In genomic region chr6:91528265-91528664, GRCm38 (mm10) we compare ENCODE assay signal across 15 mouse cellular contexts. TPM values are rescaled to one million over a fixed set of nuclear protein-coding genes. Genes with fewer than 3 reads are reported as not detected.
DNase-seq lines count a peak whose midpoint lies in the region; ATAC-seq lines count a peak whose summit lies in the region.
"Had no signal": no experiment of that assay in that cellular context is flagged by ENCODE, and none has a peak within 500 bp of the region (broad histone marks: within the 10 kb centered on the region; RNA-seq: fewer than 3 reads in every experiment).

No protein-coding gene starts in this region.

- ATAC-seq in heart, embryonic 16.5 days (replicated peaks; ENCODE audit: extremely low read depth, insufficient read depth, low FRiP score) = peak; percentile 82
- ATAC-seq: hindbrain, postnatal 0 days had no signal

- intact Hi-C loops in gastrocnemius, postnatal 14 days (cut with DNase I; ENCODE audit: low total_unique reads) = loop anchor here (5.0 kb wide), 1 partner anchor 34 kb away; no protein-coding TSS in a partner anchor

- no peaks in the 10 kb centered on the region; the same call in 1 of the 2 replicates for H3K36me3 ChIP-seq in heart, embryonic 16.5 days (ENCODE audit: control insufficient read depth, insufficient read depth)

- peak; percentile 83 for DNase-seq in gastrocnemius, adult 18-20 months (ENCODE audit: low spot score)
- no peak for DNase-seq in gastrocnemius, postnatal 14 days
- DNase-seq in adipocyte (ENCODE audit: low spot score) = peak; percentile 54
- DNase-seq in heart, adult 11 months = peak; percentile 99
- DNase-seq in embryo, embryonic 9.5 days (ENCODE audit: extremely low spot score) = no peak
- no peak for DNase-seq in frontal cortex, postnatal 25 days (ENCODE audit: low spot score in 2 of 2)
- DNase-seq in embryo, embryonic 10.5 days (ENCODE audit: low spot score) = no peak
- DNase-seq: kidney, postnatal 10 days; lung, embryonic 14.5 days had no signal

- H3K27me3 ChIP-seq in heart, embryonic 16.5 days (ENCODE audit: control insufficient read depth, insufficient read depth, low read length) = no peaks in the 10 kb centered on the region
- H3K27me3 ChIP-seq: limb, embryonic 13.5 days had no signal

- no peak overlapping the region for H3K4me2 ChIP-seq in heart, embryonic 16.5 days (ENCODE audit: low read depth, low read length)
- H3K4me2 ChIP-seq: limb, embryonic 13.5 days; lung, embryonic 14.5 days had no signal

- 53% methylated on average over 7 of the region's 7 CpGs for WGBS in heart, embryonic 16.5 days

- H3K4me1 ChIP-seq in heart, embryonic 16.5 days (ENCODE audit: control insufficient read depth, insufficient read depth, low read length) = peaks cover 11% of the 10 kb centered on the region
- H3K4me1 ChIP-seq: limb, embryonic 13.5 days had no signal

- no peaks in the 10 kb centered on the region for H3K9me3 ChIP-seq in heart, embryonic 16.5 days (replicated peaks; ENCODE audit: control insufficient read depth, low read length)
- H3K9me3 ChIP-seq: G1E; limb, embryonic 13.5 days; megakaryocyte, embryonic 14.5 days had no signal

- H3K4me3 ChIP-seq in heart, embryonic 16.5 days (ENCODE audit: low read length) = no peak overlapping the region
- H3K4me3 ChIP-seq: limb, embryonic 13.5 days; megakaryocyte, embryonic 14.5 days; myocyte had no signal

- H3K27ac ChIP-seq in heart, embryonic 16.5 days (ENCODE audit: low read length) = peak overlapping the region; percentile 34; the same call in 1 of the 2 replicates
- H3K27ac ChIP-seq: hindbrain, postnatal 0 days; limb, embryonic 13.5 days had no signal

- no peak overlapping the region for H3K9ac ChIP-seq in heart, embryonic 16.5 days (ENCODE audit: low read length)
- H3K9ac ChIP-seq: limb, embryonic 13.5 days; lung, embryonic 14.5 days had no signal

RNA-seq across cellular contexts. Expression of gene Lsm3, which starts 12.5 kb away (rescaled TPM):
- total RNA-seq in gastrocnemius, adult 18-20 months (2021) = 10 to 100 TPM; 26.4 to 31.0 TPM
- 10 to 100 TPM; 37.0 to 41.9 TPM for total RNA-seq in gastrocnemius, postnatal 14 days (2021)
- 164 and 183 TPM in 2 replicates for polyA plus RNA-seq in heart, embryonic 16.5 days (2015; fragmentation: Nextera tagmentation; extraction: Ambion mirVana)

RNA-seq across cellular contexts. Expression of gene Xpc, which starts 12.6 kb away (rescaled TPM):
- 1 to 10 TPM; 8.1 to 9.0 TPM for total RNA-seq in gastrocnemius, adult 18-20 months (2021)
- total RNA-seq in gastrocnemius, postnatal 14 days (2021) = 1 to 10 TPM; 6.8 to 7.2 TPM
- 11.9 and 13.7 TPM in 2 replicates for polyA plus RNA-seq in heart, embryonic 16.5 days (2015; fragmentation: Nextera tagmentation; extraction: Ambion mirVana)

RNA-seq across cellular contexts. Expression of gene Tmem43, which starts 54.8 kb away (rescaled TPM):
- total RNA-seq in gastrocnemius, adult 18-20 months (2021) = 10 to 100 TPM; 23.2 to 27.0 TPM
- total RNA-seq in gastrocnemius, postnatal 14 days (2021) = 10 to 100 TPM; 37.5 to 41.7 TPM
- 27.6 and 29.7 TPM in 2 replicates for polyA plus RNA-seq in heart, embryonic 16.5 days (2015; fragmentation: Nextera tagmentation; extraction: Ambion mirVana)

RNA-seq across cellular contexts. Expression of gene Chchd4, which starts 54.9 kb away (rescaled TPM):
- 10 to 100 TPM in 1 of 2 experiments, 1 to 10 TPM in 1; 8.9 to 10.7 TPM for total RNA-seq in gastrocnemius, adult 18-20 months (2021)
- total RNA-seq in gastrocnemius, postnatal 14 days (2021) = 1 to 10 TPM; 8.0 to 8.7 TPM
- polyA plus RNA-seq in heart, embryonic 16.5 days (2015; fragmentation: Nextera tagmentation; extraction: Ambion mirVana) = 32.4 and 33.7 TPM in 2 replicates

Comparison
In these comparisons a context has a peak if more than half of its experiments do, and no peak if none do; other contexts are left out.
1. DNase-seq: peak in gastrocnemius, adult 18-20 months (single experiment), adipocyte (single experiment) and heart, adult 11 months (single experiment); none in gastrocnemius, postnatal 14 days (single experiment), embryo, embryonic 9.5 days (single experiment), frontal cortex, postnatal 25 days (0 of 2) and embryo, embryonic 10.5 days (single experiment).